In the genomic region with DNA sequence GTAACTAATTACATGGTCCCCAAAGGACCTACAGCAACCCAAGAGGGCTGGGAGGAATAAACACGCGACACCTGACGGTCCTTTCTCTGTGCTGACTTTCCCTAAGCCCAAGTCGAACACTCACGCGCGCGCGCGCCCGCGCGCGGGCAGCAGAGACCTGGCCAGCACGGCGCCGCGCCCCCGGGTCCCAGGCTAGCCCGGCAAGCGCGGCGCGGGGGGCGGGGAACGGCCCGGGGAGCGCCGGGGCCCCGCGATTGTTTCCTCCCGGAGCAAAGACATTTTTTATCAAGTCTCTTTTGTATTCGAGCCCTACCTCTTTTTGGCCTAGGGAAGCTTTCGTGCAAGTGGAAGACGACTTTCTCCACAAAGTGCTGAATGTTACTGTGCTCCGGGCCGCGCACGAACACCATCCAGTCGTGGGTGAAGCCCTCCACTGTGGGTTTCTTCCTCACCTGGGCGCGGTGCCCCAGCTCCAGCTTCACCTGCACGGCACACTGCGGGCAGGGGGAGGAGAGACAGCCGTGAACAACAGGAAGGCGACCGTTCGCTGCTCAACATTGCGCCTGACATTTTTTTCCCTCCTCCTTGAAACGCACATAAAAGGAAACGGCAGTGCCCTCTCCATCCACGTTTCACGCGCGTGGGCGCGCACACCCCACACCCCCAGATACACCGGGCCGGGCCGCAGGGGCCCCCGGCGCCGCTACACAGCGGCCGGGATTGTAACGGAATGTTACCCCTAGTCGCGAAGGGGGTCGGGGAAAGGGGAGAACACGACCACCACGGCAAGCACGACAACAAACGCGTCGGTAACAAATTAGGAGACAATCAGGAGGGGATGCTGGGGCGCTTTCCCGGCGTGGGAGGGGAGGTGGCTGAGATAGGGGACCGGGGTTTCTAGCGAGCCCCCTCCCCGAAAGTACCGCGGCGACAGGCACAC, we compare ENCODE assay signal across 8 mouse cellular contexts. TPM values are rescaled to one million over a fixed set of nuclear protein-coding genes. Genes with fewer than 3 reads are reported as not detected.
DNase-seq lines count a peak whose midpoint lies in the region; ATAC-seq lines count a peak whose summit lies in the region.

No protein-coding gene starts in this region.

- no peak for ATAC-seq in forebrain, embryonic 12.5 days (ENCODE audit: low FRiP score)

- H3K9ac ChIP-seq in forebrain, embryonic 12.5 days, result peak overlapping the region; percentile 96

- peak; percentile 19 for DNase-seq in ES-CJ7 (ENCODE audit: low read depth, low spot score)
- DNase-seq in hindbrain, embryonic 10.5 days (ENCODE audit: low spot score), result peak; percentile 59
- DNase-seq in left cerebral cortex, adult 11 months (ENCODE audit: low spot score), result peak; percentile 24
- DNase-seq in lung, postnatal 25 days (ENCODE audit: low spot score), result peak; percentile 46
- DNase-seq in right cerebral cortex, adult 18-20 months, result peak; percentile 47
- DNase-seq in thymus, postnatal 4 days, result peak; percentile 79

- WGBS in forebrain, embryonic 12.5 days, result under 1% methylated on average over 84 of the region's 84 CpGs
- WGBS in hindbrain, embryonic 10.5 days, result under 1% methylated on average over 84 of the region's 84 CpGs

- H3K4me3 ChIP-seq in brown adipose tissue, adult 24 weeks (ENCODE audit: insufficient read depth, low read depth, low read length), result peak overlapping the region; percentile 82
- H3K4me3 ChIP-seq in forebrain, embryonic 12.5 days (replicated peaks), result peak overlapping the region; percentile 90
- peak overlapping the region; percentile 88 for H3K4me3 ChIP-seq in hindbrain, embryonic 10.5 days

- H3K4me1 ChIP-seq in brown adipose tissue, adult 24 weeks (ENCODE audit: control insufficient read depth, insufficient read depth, insufficient read length, low read length), result peaks cover 3% of the 10 kb centered on the region; the same call in 1 of the 2 replicates
- peaks cover 26% of the 10 kb centered on the region for H3K4me1 ChIP-seq in forebrain, embryonic 12.5 days
- H3K4me1 ChIP-seq in hindbrain, embryonic 10.5 days (replicated peaks), result peaks cover 35% of the 10 kb centered on the region

- H3K27ac ChIP-seq in brown adipose tissue, adult 24 weeks (replicated peaks; ENCODE audit: low read depth, low read length), result no peak overlapping the region
- H3K27ac ChIP-seq in forebrain, embryonic 12.5 days, result peak overlapping the region; percentile 99
- peak overlapping the region; percentile 96 for H3K27ac ChIP-seq in hindbrain, embryonic 10.5 days

- peak overlapping the region; percentile 78 for H3K4me2 ChIP-seq in forebrain, embryonic 12.5 days

- peaks cover 11% of the 10 kb centered on the region; the same call in 1 of the 2 replicates for H3K36me3 ChIP-seq in forebrain, embryonic 12.5 days (replicated peaks)
- H3K36me3 ChIP-seq in hindbrain, embryonic 10.5 days, result peaks cover 15% of the 10 kb centered on the region

- no peaks in the 10 kb centered on the region for H3K9me3 ChIP-seq in forebrain, embryonic 12.5 days
- no peaks in the 10 kb centered on the region for H3K9me3 ChIP-seq in hindbrain, embryonic 10.5 days

- H3K27me3 ChIP-seq in forebrain, embryonic 12.5 days, result peaks cover 10% of the 10 kb centered on the region
- peaks cover 16% of the 10 kb centered on the region for H3K27me3 ChIP-seq in hindbrain, embryonic 10.5 days (ENCODE audit: insufficient read depth, poor library complexity, severe bottlenecking)

RNA-seq across cellular contexts. Expression of gene Mllt3, which starts 1.7 kb away (rescaled TPM):
- polyA plus RNA-seq in brown adipose tissue, adult 24 weeks (2012; ENCODE audit: insufficient read depth, insufficient read length, missing spikeins), result 14.9 and 16.8 TPM in 2 replicates
- 81.7 and 82.1 TPM in 2 replicates for polyA plus RNA-seq in forebrain, embryonic 12.5 days (2016; fragmentation: Nextera tagmentation; extraction: Ambion mirVana)
- 45.4 and 52.5 TPM in 2 replicates for polyA plus RNA-seq in hindbrain, embryonic 10.5 days (2016; fragmentation: Nextera tagmentation; extraction: Ambion mirVana)

Comparison
In these comparisons a context has a peak if more than half of its experiments do, and no peak if none do; other contexts are left out.
1. DNase-seq: peak in every context shown above with its lines; median percentile 79 in thymus, postnatal 4 days; 59 in hindbrain, embryonic 10.5 days; 47 in right cerebral cortex, adult 18-20 months; 46 in lung, postnatal 25 days; 24 in left cerebral cortex, adult 11 months; 19 in ES-CJ7.